Mouse (Mus musculus): ENCODE data around the gene Atrnl1.

- TF ChIP-seq CTCF (IDR thresholded peaks at IDR 0.05; ENCODE audit: extremely low read depth, insufficient read length, insufficient replicate concordance, low read depth, low read length) (no peak), POLR2A (IDR thresholded peaks at IDR 0.05; ENCODE audit: low read depth, low read length) (no peak)
These were observed 422.4 kb downstream of the Atrnl1 start for GRCm38 (mm10) chr19:58033241-58033640.

Data from small intestine, adult 2 months (tissue).